Mouse (Mus musculus): ENCODE results near the gene Iqcc.

Gene Iqcc

GRCm38 (mm10) chr4:129622120-129622802, 3.4 kb upstream of the Iqcc start:
- DNase-seq (ENCODE audit: low read depth, low spot score) = no peak

- no peak for DNase-seq (ENCODE audit: low read depth, low spot score)
Observed at GRCm38 (mm10) chr4:129621283-129621841, 2.5 kb upstream of the Iqcc start.

GRCm38 (mm10) chr4:129620419-129621282, 1.8 kb upstream of the Iqcc start:
- DNase-seq (ENCODE audit: low read depth, low spot score) = no peak

- no peak for DNase-seq (ENCODE audit: low read depth, low spot score)
Observed at GRCm38 (mm10) chr4:129618031-129618430, 868 bp downstream of the Iqcc start.

GRCm38 (mm10) chr4:129617121-129617641, 1.7 kb downstream of the Iqcc start:
- DNase-seq (ENCODE audit: low read depth, low spot score) = no peak

- no peak for DNase-seq (ENCODE audit: low read depth, low spot score)
Observed at GRCm38 (mm10) chr4:129616631-129617030, 2.3 kb downstream of the Iqcc start.

GRCm38 (mm10) chr4:129615801-129616290, 3.1 kb downstream of the Iqcc start:
- DNase-seq (ENCODE audit: low read depth, low spot score) = no peak

- DNase-seq (ENCODE audit: low read depth, low spot score) = no peak
Observed at GRCm38 (mm10) chr4:129614093-129614492, 4.8 kb downstream of the Iqcc start, which contains the start of gene Dcdc2b. Gene Dcdc2b (minus strand): TSS chr4:129614257.

GRCm38 (mm10) chr4:129610472-129610871, 8.4 kb downstream of the Iqcc start:
- DNase-seq (ENCODE audit: low read depth, low spot score) = no peak

GRCm38 (mm10) chr4:129610026-129610425, 8.9 kb downstream of the Iqcc start:
- DNase-seq (ENCODE audit: low read depth, low spot score) = no peak

GRCm38 (mm10) chr4:129609139-129609631, 9.7 kb downstream of the Iqcc start:
- DNase-seq (ENCODE audit: low read depth, low spot score) = no peak

- DNase-seq (ENCODE audit: low read depth, low spot score) = peak; percentile 80
Observed at GRCm38 (mm10) chr4:129608426-129609025, 10.4 kb downstream of the Iqcc start.

- peak; percentile 64 for DNase-seq (ENCODE audit: low read depth, low spot score)
Observed at GRCm38 (mm10) chr4:129600233-129601158, 18.4 kb downstream of the Iqcc start, which contains the start of the genes Eif3i and Tmem234. Gene Eif3i (minus strand): TSS chr4:129600648. Gene Tmem234 (plus strand): TSS chr4:129600668.

- DNase-seq (ENCODE audit: low read depth, low spot score) = no peak
Observed at GRCm38 (mm10) chr4:129588865-129589264, 30.0 kb downstream of the Iqcc start.

GRCm38 (mm10) chr4:129586943-129587342, 32.0 kb downstream of the Iqcc start:
- no peak for DNase-seq (ENCODE audit: low read depth, low spot score)

- DNase-seq (ENCODE audit: low read depth, low spot score) = no peak
Observed at GRCm38 (mm10) chr4:129585773-129586172, 33.1 kb downstream of the Iqcc start.

GRCm38 (mm10) chr4:129584884-129585608, 33.9 kb downstream of the Iqcc start:
- DNase-seq (ENCODE audit: low read depth, low spot score) = peak; percentile 66

GRCm38 (mm10) chr4:129584370-129584769, 34.5 kb downstream of the Iqcc start:
- DNase-seq (ENCODE audit: low read depth, low spot score) = no peak

- no peak for DNase-seq (ENCODE audit: low read depth, low spot score)
Observed at GRCm38 (mm10) chr4:129582251-129582650, 36.6 kb downstream of the Iqcc start.
